Mouse (Mus musculus) forebrain, postnatal 0 days (tissue): ENCODE measurements around the gene Olfr1034. TPM values are rescaled to one million over a fixed set of nuclear protein-coding genes. Genes with fewer than 3 reads are reported as not detected.

Experiments used
- ATAC-seq: fragments of 200-750 bp; cut with Nextera tagmentation; 2 replicates; pipeline ENCODE4 v1.8.0; 2017; ENCODE audit warnings: mild to moderate bottlenecking, moderate library complexity
- DNase-seq: peaks from one replicate; pipeline ENCODE4 v3.0.0-alpha.2; 2015
- H3K27ac ChIP-seq: fragments of 300-500 bp; sonication (generic); 2 replicates; pipeline ENCODE4 v1.5.1; 2014; ENCODE audit warnings: low read depth, mild to moderate bottlenecking, antibody characterized with exemption, low read length, moderate library complexity, mixed read lengths
- H3K27me3 ChIP-seq: fragments of 300-500 bp; sonication (generic); 2 replicates; pipeline ENCODE4 v1.6.1; 2014; ENCODE audit warnings: mild to moderate bottlenecking, low read length, mixed read lengths; ENCODE audit not compliant: insufficient read depth
- H3K36me3 ChIP-seq: fragments of 300-500 bp; sonication (generic); 2 replicates; pipeline ENCODE4 v1.6.1; 2014; ENCODE audit warnings: mild to moderate bottlenecking, moderate library complexity; ENCODE audit not compliant: insufficient read depth
- H3K4me1 ChIP-seq: fragments of 300-500 bp; sonication (generic); 2 replicates; pipeline ENCODE4 v1.6.1; 2014; ENCODE audit warnings: antibody characterized with exemption; ENCODE audit not compliant: insufficient read depth
- H3K4me2 ChIP-seq: fragments of 300-500 bp; sonication (generic); 2 replicates; pipeline ENCODE4 v1.6.1; 2014; ENCODE audit warnings: low read depth, mild to moderate bottlenecking, moderate library complexity
- H3K4me3 ChIP-seq: fragments of 300-500 bp; sonication (generic); 2 replicates; pipeline ENCODE4 v1.5.1; 2014; ENCODE audit warnings: low read depth, low read length, mixed read lengths
- H3K9ac ChIP-seq: fragments of 300-500 bp; sonication (generic); 2 replicates; pipeline ENCODE4 v1.6.1; 2014; ENCODE audit warnings: mild to moderate bottlenecking
- H3K9me3 ChIP-seq: fragments of 300-500 bp; sonication (generic); 2 replicates; pipeline ENCODE4 v1.6.1; 2016; ENCODE audit warnings: low read length
- CTCF ChIP-seq: sonication (generic); IDR thresholded peaks from 2 replicates; pipeline ENCODE4 v1.5.1; 2016; ENCODE audit warnings: antibody characterized with exemption, control low read depth, low read depth
- WGBS: fragments of 180-500 bp; shearing (Covaris S2); extraction: QIAGEN DNeasy Blood & Tissue Kit; methylation state at CpG from one replicate; pipeline ENCODE4 v1.1.7; 2014; 5-methylcytosine and 5-hydroxymethylcytosine counted together
- polyA plus RNA-seq: library from polyadenylated mRNA; unstranded; fragments of >200 nt; fragmentation: Nextera tagmentation; extraction: Ambion mirVana; gene quantifications from 2 replicates; pipeline ENCODE4 v1.2.1, GENCODE M21; 2015
- total RNA-seq: library from RNA; depleted of rRNA; stranded (reverse); fragments of >200 nt; gene quantifications from 2 replicates; pipeline ENCODE4 v1.2.3, GENCODE M21; 2014; rRNA removed

The Olfr1034 gene
- total and polyA plus RNA-seq, 2 experiments from 2014 or later = not detected

GRCm38 (mm10) chr2:86087285-86087684 lies 41.6 kb downstream of the Olfr1034 start, which contains the start of gene Olfr1037:
Olfr1037 (minus strand) TSS chr2:86087385.
- H3K9ac ChIP-seq = no peak within 1 kb of the TSS
- H3K27me3 ChIP-seq = no peaks in the 10 kb centered on the region
- H3K36me3 ChIP-seq = no peaks in the 10 kb centered on the region
- H3K27ac ChIP-seq = no peak within 1 kb of the TSS
- no peaks in the 10 kb centered on the region for H3K9me3 ChIP-seq
- no peak for TF ChIP-seq CTCF
- H3K4me3 ChIP-seq = no peak within 1 kb of the TSS
- no peaks in the 10 kb centered on the region for H3K4me1 ChIP-seq
- WGBS = 95% methylated on average over 2 of the region's 2 CpGs
- H3K4me2 ChIP-seq = no peak within 1 kb of the TSS
- DNase-seq (no peak), ATAC-seq (no peak)

Other genes starting within 250 kb of the Olfr1034 start
- not detected in 2 replicates for gene Olfr1016, start 243.3 kb upstream of the Olfr1034 start, total RNA-seq
- not detected in 2 replicates for gene Olfr1016, start 243.3 kb upstream of the Olfr1034 start, polyA plus RNA-seq
- gene Olfr1018, start 227.4 kb upstream of the Olfr1034 start, total RNA-seq = not detected in 2 replicates
- not detected in 2 replicates for gene Olfr1018, start 227.4 kb upstream of the Olfr1034 start, polyA plus RNA-seq
- gene Olfr1019, start 200.4 kb upstream of the Olfr1034 start, total RNA-seq = 0.08 TPM in 1 of 2 replicates, not detected in the other
- not detected in 2 replicates for gene Olfr1019, start 200.4 kb upstream of the Olfr1034 start, polyA plus RNA-seq
- gene Olfr1020, start 198.8 kb upstream of the Olfr1034 start, total RNA-seq = not detected in 2 replicates
- gene Olfr1020, start 198.8 kb upstream of the Olfr1034 start, polyA plus RNA-seq = not detected in 2 replicates
- gene Olfr1022, start 177.3 kb upstream of the Olfr1034 start, total RNA-seq = not detected in 2 replicates
- not detected in 2 replicates for gene Olfr1022, start 177.3 kb upstream of the Olfr1034 start, polyA plus RNA-seq
- gene Olfr1023, start 160.2 kb upstream of the Olfr1034 start, total RNA-seq = not detected in 2 replicates
- gene Olfr1023, start 160.2 kb upstream of the Olfr1034 start, polyA plus RNA-seq = not detected in 2 replicates
- not detected in 2 replicates for gene Olfr1024, start 140.8 kb upstream of the Olfr1034 start, total RNA-seq
- gene Olfr1024, start 140.8 kb upstream of the Olfr1034 start, polyA plus RNA-seq = not detected in 2 replicates
- gene Olfr1025-ps1, start 130.7 kb upstream of the Olfr1034 start, total RNA-seq = not detected in 2 replicates
- not detected in 2 replicates for gene Olfr1025-ps1, start 130.7 kb upstream of the Olfr1034 start, polyA plus RNA-seq
- gene Olfr1026, start 124.3 kb upstream of the Olfr1034 start, total RNA-seq = not detected in 2 replicates
- not detected in 2 replicates for gene Olfr1026, start 124.3 kb upstream of the Olfr1034 start, polyA plus RNA-seq
- gene Olfr1028, start 95.4 kb upstream of the Olfr1034 start, total RNA-seq = not detected in 2 replicates
- not detected in 2 replicates for gene Olfr1028, start 95.4 kb upstream of the Olfr1034 start, polyA plus RNA-seq
- not detected in 2 replicates for gene Olfr1029, start 72.0 kb upstream of the Olfr1034 start, total RNA-seq
- gene Olfr1029, start 72.0 kb upstream of the Olfr1034 start, polyA plus RNA-seq = not detected in 2 replicates
- gene Olfr1030, start 66.6 kb upstream of the Olfr1034 start, total RNA-seq = not detected in 2 replicates
- not detected in 2 replicates for gene Olfr1030, start 66.6 kb upstream of the Olfr1034 start, polyA plus RNA-seq
- gene Olfr1031, start 55.6 kb upstream of the Olfr1034 start, total RNA-seq = not detected in 2 replicates
- not detected in 2 replicates for gene Olfr1031, start 55.6 kb upstream of the Olfr1034 start, polyA plus RNA-seq
- not detected in 2 replicates for gene Olfr1032, start 40.3 kb upstream of the Olfr1034 start, total RNA-seq
- gene Olfr1032, start 40.3 kb upstream of the Olfr1034 start, polyA plus RNA-seq = not detected in 2 replicates
- 0.05 and 0.08 TPM in 2 replicates for gene Olfr1033, start 25.2 kb upstream of the Olfr1034 start, total RNA-seq
- 1.1 and 1.2 TPM in 2 replicates for gene Olfr1033, start 25.2 kb upstream of the Olfr1034 start, polyA plus RNA-seq
- gene Olfr1036, start 28.1 kb downstream of the Olfr1034 start, total RNA-seq = not detected in 2 replicates
- gene Olfr1036, start 28.1 kb downstream of the Olfr1034 start, polyA plus RNA-seq = not detected in 2 replicates
- not detected in 2 replicates for gene Olfr1037, start 41.5 kb downstream of the Olfr1034 start, total RNA-seq
- not detected in 2 replicates for gene Olfr1037, start 41.5 kb downstream of the Olfr1034 start, polyA plus RNA-seq
- gene Olfr1039, start 90.1 kb downstream of the Olfr1034 start, total RNA-seq = not detected in 2 replicates
- gene Olfr1039, start 90.1 kb downstream of the Olfr1034 start, polyA plus RNA-seq = not detected in 2 replicates
- gene Olfr1040, start 100.9 kb downstream of the Olfr1034 start, total RNA-seq = not detected in 2 replicates
- gene Olfr1040, start 100.9 kb downstream of the Olfr1034 start, polyA plus RNA-seq = not detected in 2 replicates
- not detected in 2 replicates for gene Olfr1042, start 116.0 kb downstream of the Olfr1034 start, total RNA-seq
- gene Olfr1042, start 116.0 kb downstream of the Olfr1034 start, polyA plus RNA-seq = not detected in 2 replicates
- gene Olfr1043, start 121.7 kb downstream of the Olfr1034 start, total RNA-seq = not detected in 2 replicates
- not detected in 2 replicates for gene Olfr1043, start 121.7 kb downstream of the Olfr1034 start, polyA plus RNA-seq
- gene Olfr1044, start 132.0 kb downstream of the Olfr1034 start, total RNA-seq = not detected in 2 replicates
- not detected in 2 replicates for gene Olfr1044, start 132.0 kb downstream of the Olfr1034 start, polyA plus RNA-seq
- not detected in 2 replicates for gene Olfr52, start 139.8 kb downstream of the Olfr1034 start, total RNA-seq
- gene Olfr52, start 139.8 kb downstream of the Olfr1034 start, polyA plus RNA-seq = not detected in 2 replicates
- gene Olfr1045, start 157.1 kb downstream of the Olfr1034 start, total RNA-seq = not detected in 2 replicates
- not detected in 2 replicates for gene Olfr1045, start 157.1 kb downstream of the Olfr1034 start, polyA plus RNA-seq
- gene Olfr1046, start 173.5 kb downstream of the Olfr1034 start, total RNA-seq = not detected in 2 replicates
- not detected in 2 replicates for gene Olfr1046, start 173.5 kb downstream of the Olfr1034 start, polyA plus RNA-seq
- not detected in 2 replicates for gene Olfr1047, start 185.5 kb downstream of the Olfr1034 start, total RNA-seq
- not detected in 2 replicates for gene Olfr1047, start 185.5 kb downstream of the Olfr1034 start, polyA plus RNA-seq
- not detected in 2 replicates for gene Olfr1048, start 194.4 kb downstream of the Olfr1034 start, total RNA-seq
- not detected in 2 replicates for gene Olfr1048, start 194.4 kb downstream of the Olfr1034 start, polyA plus RNA-seq
- not detected in 2 replicates for gene Olfr1049, start 212.5 kb downstream of the Olfr1034 start, total RNA-seq
- gene Olfr1049, start 212.5 kb downstream of the Olfr1034 start, polyA plus RNA-seq = not detected in 2 replicates
- not detected in 2 replicates for gene Olfr1051, start 233.2 kb downstream of the Olfr1034 start, total RNA-seq
- not detected in 2 replicates for gene Olfr1051, start 233.2 kb downstream of the Olfr1034 start, polyA plus RNA-seq
- gene Olfr1052, start 246.6 kb downstream of the Olfr1034 start, total RNA-seq = not detected in 2 replicates
- gene Olfr1052, start 246.6 kb downstream of the Olfr1034 start, polyA plus RNA-seq = not detected in 2 replicates